Mouse (Mus musculus) cerebellum, postnatal 10 days (tissue): ENCODE results near the gene Nell2.
"Not testable (repeated sequence)": the region's sequence is repeated elsewhere in the genome, so short reads cannot be mapped to it uniquely, and the experiment has no call there.

Experiments used
- DNase-seq, 2 experiments: peaks; one replicate each; pipeline ENCODE4 v3.0.0; 2021; ENCODE audit warnings: mixed read lengths in 2 of 2

Nell2 gene

DNA sequence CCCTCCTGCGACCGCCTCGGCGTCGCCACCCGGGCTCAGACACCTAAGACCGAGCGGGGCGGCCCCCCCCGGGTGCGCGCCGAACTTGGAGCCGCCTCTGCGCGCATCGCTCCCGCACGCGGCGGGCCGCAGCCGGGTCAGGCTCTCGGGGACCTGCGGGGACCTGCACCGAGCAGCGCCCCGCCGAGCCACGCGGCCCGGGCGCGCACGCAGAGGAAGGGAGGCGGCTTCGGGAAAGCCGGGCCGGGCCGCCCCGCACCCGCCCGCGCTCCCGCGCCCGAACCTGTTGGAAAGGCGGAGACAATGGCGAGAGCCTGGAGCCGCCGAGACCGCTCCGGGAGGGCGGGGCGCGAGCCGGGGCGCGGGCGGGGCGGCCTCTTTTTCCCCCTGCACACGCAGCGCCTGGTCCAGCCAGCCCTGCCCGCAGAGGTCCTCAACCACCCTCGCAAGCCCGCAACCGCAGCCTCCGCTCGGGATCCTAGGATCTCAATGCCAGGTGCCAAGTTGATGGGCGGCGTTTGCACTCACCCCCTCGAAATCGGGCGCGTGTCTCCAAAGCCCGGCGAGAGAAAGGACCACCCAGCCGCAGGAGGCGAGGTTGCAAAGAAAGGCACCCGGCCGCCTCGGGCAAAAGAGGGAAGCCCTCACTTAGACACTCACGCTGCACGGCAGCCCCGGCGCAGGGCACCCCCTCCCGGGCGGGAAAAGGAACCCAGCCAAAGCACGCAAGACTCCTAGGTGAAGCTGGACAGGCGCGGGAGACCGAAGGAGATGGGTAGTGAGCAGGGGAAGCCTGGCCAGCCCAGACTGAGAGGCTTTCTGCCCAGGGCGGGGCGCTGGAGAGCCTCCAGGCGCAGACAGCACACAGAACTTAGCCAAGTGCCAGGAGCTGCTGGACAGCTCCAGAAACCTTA is at the start of gene Nell2:
TSS of gene Nell2 (minus strand) at position 612 of the 914 bp plus-strand sequence.
- peak; percentile 91 to 94 for DNase-seq

DNA sequence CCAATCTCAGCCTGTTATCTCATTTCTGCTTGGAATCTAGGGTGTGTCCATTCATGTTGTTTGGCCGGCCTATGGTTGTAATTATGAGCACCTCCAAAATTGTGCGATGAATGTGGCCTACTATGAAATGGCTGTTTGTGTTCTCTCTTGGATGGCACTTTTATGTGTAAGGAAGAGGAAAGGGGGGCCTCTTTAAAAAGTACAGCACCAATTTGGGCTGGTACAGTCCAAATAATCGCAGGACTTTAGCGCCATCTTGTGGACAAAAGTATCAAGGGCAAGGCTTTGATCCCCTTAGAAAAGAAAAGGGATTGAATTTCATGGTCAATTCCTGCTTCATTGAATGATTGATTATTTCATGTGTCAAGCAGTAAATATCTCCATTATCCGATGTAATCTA is 46.3 kb upstream of the Nell2 start:
- DNase-seq: peak; percentile 84 to 92

DNA sequence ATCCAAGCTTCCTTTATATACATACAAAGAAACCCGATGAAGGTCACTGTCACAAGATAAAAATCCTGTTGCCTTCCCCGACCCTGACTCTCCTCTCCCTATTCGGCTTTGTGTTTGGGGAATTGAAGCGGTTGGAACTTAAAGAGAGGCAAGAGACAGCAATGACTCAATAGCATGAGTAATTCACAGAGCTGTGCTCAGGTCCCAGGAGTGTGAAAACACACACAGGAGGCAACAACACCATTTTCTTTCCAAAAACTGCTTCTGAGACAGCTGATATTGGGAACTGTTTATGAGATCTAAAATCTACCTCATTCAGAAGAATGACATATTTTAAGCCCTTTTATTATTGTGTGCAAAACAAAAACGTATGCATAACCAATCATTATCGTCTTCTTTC is 41.2 kb upstream of the Nell2 start:
- no peak for DNase-seq

DNA sequence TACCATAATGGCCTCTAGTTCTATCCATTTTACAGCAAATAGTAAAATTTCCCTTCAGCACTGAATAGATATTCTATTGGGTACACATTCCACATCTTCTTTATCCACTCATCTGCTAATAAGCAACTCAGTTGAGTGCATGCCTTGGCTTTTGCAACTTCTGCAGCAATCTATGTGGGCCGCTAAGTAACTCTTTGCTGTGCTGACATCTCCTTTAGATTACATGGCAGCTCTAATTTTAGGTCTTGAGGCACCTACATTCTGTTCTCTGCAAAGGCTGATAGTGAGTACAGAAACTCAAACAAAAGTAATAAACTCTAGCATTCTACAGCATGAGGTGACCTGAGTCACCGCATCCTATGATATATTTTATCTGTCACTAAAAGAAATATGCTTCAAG is 36.8 kb upstream of the Nell2 start:
- no peak for DNase-seq

DNA sequence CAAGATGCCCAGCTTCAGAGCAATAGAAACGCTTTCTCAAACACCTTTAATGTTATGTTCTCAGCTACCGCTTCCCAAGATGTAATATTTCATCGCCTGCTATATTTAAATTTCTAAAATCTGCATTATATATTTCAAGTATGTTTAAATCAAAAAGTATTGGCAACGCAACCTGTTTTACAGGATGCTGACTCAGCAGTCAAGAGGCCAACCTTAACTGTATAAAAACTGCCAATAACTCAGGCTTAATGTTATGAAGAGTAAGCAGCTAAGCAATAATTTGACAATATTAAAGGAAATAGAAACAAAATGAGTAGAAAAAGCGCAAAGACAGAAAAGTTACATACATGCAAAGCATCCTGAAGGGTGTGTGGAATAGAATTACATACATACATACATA is 32.9 kb upstream of the Nell2 start:
- DNase-seq: no peak

DNA sequence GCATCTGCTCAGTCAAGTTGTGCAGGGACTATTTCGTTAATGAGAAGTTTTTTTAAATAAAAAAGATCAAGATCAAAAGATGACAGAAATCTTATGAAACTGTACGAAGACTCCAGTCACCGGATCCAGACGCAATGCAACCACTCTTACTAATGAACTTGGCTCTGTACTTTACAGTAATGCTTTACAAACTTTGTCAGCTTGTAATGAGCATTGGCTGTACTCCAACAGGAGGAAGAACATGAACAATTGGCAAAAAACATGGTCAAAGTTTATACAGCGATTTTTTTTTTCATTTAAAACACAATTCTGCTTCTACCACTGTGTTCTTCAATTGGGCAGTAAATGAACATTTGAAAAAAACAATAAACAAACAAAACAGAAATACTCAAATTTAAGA is 21.7 kb upstream of the Nell2 start:
- no peak for DNase-seq

DNA sequence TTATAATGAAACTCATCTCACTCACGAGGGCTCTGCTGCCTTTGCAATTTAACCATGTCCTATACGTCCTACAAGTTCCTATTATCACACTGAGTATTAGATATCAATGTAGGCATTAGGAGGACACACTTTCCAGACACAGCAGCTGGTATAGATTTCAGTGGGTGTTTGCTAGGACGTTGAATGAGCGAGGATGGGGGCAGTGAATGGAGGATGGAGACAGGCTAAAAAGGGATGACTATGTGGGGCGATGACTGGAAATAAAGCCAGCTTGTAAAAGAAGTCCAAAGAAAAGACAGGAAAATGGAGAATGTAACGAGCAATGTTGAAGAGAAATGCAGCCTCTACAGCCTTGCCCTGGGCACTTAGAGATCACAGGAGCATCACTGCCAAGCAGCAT is 14.3 kb upstream of the Nell2 start:
- no peak for DNase-seq

DNA sequence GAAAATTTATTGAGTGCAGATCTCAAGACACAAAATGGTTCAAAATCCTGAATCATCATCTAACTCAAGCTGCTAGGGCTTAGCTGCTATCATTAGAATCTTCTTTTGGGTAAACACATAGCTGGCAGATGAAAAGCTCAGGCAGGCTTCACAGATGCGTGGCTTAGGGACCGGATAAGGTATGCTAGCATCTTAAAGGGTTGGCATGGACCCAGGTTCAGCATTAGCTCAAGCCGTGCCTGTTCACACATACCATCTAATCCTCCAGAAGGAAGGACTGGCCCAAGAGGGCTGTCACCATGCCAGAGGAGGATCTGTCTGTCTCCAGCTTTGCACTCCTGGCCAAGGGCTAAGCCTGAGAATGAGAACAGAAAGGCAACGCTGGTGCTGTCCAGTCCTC is 8.4 kb upstream of the Nell2 start:
- peak; percentile 95 to 96 for DNase-seq

DNA sequence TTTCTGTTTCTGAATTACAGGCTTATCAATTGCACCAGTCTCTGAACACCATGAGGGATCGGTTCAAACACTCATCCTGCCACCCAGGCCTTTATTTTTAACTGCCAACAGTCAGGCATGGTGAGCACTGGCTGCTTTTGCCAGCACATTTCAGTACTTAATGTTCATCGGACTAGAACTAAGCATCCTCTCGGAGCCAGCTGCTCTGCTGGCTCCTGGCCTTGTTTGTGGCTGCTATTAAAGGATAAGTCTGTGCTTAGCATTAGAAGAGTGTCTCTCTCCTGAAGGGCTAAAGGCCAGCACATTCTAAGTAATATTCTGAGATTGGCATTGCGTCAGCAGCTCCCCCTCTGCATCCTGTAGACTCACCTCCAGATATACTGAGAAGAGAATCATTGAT is 7.9 kb upstream of the Nell2 start:
- peak; percentile 84 to 89 for DNase-seq

DNA sequence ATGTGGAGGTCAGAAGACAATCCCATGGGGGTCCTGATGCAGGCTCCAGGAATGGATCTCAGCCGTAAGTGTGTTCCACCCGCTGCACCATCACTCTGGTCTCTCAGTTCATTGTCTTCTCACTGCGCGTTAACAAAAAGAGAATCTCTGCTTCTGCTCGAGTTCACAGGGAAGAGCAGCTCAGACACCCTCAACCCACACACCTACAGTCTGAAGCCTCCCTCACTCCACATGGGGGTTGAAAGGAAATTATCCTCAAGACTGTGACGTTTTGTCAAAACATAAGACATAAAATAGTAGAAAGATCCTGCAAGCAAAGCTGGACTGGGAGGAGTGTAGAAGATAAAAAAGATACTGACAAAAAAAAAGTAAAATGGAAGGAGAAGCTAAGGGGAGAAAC is 6.3 kb upstream of the Nell2 start:
- DNase-seq: no peak

DNA sequence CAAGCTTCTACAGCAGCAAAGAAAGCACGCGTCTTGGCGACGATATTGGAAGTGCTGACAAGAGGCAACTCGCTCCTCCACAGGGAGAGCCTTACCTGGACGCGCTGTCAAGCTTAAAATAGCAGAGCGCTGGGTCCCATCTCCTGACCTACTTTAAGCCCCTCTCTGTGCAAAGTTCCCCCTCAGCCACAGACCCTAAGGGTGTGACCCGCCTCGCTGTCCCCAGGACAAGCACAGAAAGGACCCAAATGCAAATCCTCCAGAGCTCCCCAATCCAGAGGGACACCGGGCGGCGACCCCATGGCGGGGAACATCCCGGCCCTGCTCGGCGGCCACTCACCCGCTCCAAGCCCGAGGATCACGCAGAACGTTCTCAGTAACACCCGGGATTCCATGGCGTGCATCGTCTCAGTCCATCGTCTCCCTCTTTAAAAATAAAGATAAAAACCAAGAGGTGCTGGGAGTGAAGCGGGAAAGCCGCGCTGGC is 855 bp downstream of the Nell2 start:
- DNase-seq: peak; percentile 52 to 62

DNA sequence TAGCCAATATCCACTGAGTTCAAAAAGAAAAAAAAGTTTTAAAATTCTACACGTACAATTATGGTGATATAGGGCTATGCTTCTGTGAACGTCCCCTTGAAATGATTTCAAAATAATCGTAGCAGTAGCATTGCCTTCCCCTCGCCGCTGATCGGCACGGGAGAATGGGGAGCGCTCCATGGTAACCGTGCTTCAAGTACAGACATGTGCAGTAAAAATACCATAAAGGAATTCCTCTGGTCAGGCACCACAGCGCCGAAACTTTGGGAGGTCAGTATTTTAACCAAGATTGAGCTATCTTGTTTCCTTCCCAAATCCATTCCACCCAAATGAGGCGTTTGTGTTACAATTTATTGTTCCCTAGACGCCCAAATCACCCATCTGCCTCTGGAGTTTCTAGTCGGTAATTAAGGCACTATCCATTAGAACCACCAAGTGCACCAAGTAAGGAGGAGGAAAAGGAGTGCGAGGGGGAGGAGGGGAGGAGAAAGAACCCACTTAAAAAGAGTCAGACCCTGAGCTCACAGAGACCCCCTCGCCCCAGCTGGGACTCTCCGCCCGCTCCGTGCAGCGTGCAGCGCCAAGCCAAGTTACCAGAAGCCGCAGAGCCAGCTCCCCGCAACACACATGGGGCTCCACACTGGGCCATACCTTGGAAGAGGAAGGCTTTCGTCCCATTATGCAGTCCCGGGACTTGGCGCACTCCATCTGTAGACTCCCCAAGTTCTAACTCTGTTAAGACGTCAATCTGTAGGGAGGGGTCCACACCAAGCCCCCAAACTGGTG is 1.5 kb downstream of the Nell2 start:
- DNase-seq: peak; percentile 50 to 52

DNA sequence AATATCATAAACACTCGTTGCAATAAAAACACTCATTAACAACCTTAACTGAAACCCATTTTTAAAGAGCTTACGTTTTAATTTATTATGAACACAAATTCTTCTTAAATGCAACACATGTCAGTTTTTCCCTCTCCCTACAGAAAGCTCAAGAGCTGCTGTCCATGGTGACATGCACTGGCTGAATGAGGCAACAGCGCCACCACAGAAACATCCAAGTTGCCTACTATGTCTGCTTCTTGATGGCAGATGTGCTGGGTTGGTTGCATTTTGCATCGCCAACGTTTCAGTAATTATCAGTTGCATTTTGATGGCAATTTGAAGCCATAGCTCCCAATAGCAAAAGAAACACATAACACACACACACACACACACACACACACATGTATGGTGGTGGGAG is 2.4 kb downstream of the Nell2 start:
- peak; percentile 79 to 83 for DNase-seq

DNA sequence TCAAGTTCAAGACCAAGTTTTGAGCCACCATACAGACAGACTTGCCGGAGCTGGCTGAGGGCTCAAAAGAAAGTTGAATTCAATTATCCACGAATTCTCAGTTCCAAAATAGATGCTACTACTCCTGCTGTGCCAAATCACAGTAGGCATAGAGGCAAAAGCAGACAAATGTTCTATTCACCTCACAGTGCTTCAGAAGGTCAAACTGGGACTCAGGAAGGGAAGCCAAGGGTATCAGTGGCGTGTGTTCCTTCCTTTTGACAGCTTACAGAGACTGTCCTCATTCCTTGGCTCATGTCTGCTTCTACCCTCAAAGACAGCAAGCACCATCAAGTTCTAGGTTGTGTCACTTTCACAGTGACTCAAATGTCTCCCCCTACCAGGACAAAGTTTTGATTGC is 10.2 kb downstream of the Nell2 start:
- DNase-seq: peak in 1 of 2 experiments; percentile 37

DNA sequence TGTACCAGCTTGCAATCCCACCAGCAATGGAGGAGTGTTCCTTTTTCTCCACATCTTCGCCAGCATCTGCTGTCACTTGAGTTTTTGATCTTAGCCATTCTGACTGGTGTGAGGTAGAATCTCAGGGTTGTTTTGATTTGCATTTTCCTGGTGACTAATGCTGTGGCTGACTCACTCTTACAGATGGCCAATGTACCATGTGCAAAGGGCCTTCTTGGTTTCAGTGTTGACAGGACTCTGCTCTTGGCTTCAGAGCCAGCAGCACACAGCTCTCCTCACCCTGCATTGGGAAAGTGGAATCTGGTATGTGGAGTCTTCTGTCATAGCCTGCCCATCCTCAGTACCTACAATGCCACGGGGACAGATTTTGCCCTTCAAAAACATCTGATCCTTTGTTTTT is 15.1 kb downstream of the Nell2 start:
- not testable (repeated sequence) for DNase-seq

DNA sequence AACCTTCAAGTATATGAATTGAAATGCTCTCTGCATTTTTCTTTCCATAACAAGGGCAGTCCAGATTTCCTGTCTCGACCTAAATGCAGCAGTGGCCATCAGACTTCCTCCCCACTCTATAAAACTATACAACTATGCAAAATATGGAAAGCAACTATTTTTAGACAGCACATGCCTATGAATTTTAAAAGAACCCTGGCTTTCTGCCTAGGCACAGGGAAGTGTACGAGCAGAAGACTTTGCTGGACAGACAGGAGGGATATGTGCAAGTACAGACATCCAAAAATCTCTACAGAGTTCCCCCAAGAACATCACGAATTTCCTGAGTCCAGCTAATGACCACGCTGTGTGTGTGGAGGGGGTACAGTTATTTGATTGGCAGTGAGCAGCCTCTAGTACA is 32.7 kb downstream of the Nell2 start:
- no peak for DNase-seq

DNA sequence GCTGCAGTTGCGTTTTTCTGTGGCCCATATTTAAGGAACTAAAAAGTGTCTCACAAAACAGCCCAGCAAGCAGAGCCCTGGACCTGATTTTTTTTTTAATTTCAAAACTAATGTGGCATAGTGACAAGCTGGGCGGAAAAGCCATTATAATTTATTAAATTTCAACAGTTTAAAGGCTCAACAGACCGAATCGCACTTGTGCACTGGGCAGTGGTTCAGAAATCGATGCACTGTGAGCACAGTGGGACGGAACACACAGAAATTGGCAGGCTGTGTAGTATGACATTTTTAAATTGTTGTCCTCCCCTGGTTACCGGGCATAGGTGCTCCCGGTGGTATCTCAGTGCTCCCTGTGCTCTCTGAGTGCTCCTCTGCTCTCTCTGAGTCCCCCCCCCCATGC is 33.2 kb downstream of the Nell2 start:
- peak; percentile 66 to 73 for DNase-seq

DNA sequence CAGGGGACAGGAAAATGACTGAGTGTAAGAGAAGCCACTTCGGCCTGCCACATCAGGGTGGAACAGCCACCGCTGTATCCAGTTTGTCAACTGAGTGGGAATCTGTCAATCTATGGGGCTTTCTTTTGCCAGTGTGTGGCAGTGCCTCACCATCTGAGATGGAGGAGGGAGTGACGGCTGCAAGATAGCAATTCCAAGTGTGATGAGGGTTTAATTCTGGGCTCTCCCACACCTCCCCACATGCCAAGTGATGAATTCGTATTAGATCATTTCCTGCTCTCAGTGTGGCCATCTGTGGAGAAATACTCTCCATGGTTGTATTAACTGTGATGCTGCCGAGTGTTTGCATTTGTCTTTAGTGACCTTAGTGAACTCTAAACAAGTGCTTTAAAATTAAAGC is 36.2 kb downstream of the Nell2 start:
- DNase-seq: peak; percentile 59 to 62

DNA sequence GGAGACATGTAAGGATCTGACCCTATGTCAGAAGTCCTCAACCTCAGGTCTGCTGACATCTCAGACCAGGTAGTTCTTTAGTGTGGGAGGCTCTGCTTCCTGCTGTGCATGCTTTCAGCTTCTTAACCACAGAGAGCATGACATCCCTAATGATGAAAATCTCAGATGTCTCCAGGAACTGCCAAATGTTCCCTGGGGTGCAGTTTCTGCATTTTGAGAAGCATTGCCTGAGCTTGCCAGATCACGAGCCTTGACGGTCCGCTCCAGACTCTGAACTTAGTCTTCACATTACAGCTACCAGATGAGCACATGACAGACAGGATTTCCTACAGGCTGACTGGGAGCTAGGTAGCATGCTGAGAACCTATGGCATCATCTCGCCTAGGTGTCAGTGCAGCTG is 39.2 kb downstream of the Nell2 start:
- DNase-seq: peak; percentile 43 to 54

DNA sequence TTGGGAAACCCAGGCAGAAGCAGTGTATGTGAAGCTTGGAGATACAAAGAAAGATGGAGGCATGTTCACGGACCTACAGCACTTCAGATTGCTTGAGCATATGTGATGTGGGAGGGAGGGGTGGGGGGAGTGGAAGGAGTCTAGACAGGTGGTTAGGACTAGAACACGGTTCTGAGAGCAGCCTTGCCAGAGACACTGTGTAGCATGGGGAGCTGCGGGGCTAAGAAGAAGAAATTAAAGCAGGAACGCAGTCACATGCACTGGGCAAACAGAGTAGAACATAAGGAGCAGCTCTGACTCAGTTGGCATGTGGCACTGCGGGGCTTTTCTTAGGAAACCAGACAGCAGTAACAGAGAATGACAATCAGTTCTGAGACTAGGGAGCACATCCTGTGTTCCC is 40.4 kb downstream of the Nell2 start:
- DNase-seq: peak; percentile 38 to 65

DNA sequence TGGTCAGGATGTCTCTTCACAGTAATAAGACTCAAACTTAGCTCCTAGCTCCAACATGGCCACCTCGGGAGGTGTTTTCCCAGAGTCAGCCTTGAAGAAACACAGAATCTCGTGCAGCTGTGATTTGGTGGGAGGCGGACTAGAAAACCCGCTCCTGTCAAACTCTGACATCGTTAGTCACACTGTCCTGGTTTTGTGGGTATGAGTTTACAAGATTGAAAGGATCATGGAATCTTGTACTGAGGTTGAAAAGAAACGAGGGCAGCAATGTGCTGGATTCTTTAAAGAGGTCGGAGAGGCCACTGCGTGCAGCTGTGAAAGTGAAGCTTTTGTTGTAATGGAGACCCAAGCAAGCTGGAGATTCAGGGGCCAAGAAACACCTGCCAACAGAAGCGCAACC is 46.4 kb downstream of the Nell2 start:
- DNase-seq: no peak

DNA sequence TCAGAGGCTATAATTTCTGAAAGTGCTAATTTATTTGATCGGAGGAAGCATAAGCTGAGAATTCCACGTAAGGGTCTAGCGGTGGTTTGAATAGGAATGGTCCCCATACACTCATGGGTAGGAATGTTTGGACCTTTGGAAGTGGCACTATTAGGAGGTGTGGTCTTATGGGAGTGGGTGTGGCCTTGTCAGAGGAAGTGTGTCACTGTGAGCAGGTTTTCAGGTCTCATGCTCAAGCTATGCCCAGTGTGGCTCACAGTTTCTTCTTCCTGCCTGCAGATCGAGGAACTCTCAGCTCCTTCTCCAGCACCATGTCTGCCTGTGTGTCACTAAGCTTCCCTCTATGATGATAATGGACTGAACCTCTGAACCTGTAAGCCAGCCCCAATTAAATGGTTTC is 46.8 kb downstream of the Nell2 start:
- DNase-seq: no peak

DNA sequence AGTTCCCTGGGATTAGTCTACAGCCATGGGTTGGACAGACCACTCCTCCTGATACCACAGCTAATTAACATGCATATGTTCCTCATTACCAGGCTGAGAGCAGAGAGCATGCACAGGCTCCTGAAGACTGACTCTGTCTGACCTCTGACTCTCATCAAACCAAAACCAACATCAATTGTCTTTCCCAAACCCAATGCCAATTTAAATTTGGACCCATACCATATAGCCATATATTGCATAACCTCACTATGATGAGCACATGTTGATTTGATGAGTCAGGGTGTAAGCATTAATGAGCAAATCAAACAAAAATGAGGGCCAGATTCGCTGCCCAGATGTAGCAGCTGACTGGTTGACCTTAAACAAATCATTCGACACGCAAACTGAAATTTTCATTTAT is 51.9 kb downstream of the Nell2 start:
- DNase-seq: no peak

DNA sequence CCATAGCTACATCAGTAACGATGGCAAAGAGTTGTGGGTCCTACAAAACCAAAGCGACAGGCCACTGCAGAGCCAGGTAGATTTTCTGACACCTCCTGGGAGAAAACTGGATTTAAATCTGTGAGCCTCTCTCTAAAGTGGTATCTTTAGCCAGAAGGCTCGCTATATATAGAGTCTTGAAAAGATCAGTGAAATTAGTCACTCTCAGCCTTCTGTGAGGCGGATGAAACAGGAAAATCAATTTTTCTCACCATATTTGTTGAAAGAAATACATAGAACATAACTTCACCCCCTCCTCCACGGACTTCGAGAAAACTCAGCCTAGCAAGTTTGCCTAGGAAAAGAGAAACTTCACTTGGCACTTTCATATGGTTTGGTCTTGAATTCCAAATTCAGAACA is 54.4 kb downstream of the Nell2 start:
- no peak for DNase-seq
